Mouse (Mus musculus): ENCODE data around the gene Sult2b1. TPM values are rescaled to one million over a fixed set of nuclear protein-coding genes. Genes with fewer than 3 reads are reported as not detected.

The Sult2b1 gene
- polyA plus RNA-seq, 1 experiment from 2014 or later = 1.5 TPM

DNA sequence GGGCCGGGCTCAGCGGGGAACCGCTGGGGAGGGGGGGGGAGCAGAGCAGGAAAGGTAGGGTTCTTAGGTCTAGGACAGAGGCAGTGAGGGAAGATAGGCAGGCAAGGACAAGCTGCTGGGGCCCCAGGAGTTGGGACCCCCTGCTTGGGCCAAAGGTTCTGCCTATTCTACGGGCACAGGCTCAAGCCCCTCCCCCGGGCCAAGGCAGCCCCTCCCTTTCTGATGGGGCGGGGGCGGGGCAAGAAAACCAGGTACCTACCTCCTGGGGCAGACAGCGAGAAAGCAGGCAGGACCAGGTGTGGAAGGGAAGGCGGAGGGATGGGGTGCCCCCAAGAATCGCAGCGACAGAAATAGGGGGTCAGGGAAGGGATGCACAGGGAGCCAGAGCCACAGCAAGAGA lies 24.0 kb upstream of the Sult2b1 start:
- H3K36me3 ChIP-seq (ENCODE audit: control insufficient read depth, insufficient read depth, low read length) = peaks cover 51% of the 10 kb centered on the region
- H3K27me3 ChIP-seq (ENCODE audit: control insufficient read depth, insufficient read depth, low read length) = no peaks in the 10 kb centered on the region
- 37% methylated on average over 9 of the region's 11 CpGs for WGBS
- H3K27ac ChIP-seq (ENCODE audit: low read depth, low read length) = no peak overlapping the region
- H3K4me3 ChIP-seq (ENCODE audit: low read depth, low read length) = no peak overlapping the region
- no peak for DNase-seq (ENCODE audit: low spot score, missing footprints)
- H3K4me1 ChIP-seq (ENCODE audit: control insufficient read depth, insufficient read depth, low read length) = peaks cover 12% of the 10 kb centered on the region
- H3K9ac ChIP-seq (ENCODE audit: low read length) = no peak overlapping the region
- no peak for ATAC-seq (ENCODE audit: low FRiP score)
- no peaks in the 10 kb centered on the region for H3K9me3 ChIP-seq (ENCODE audit: control insufficient read depth, low read length)
- no peak overlapping the region for H3K4me2 ChIP-seq

DNA sequence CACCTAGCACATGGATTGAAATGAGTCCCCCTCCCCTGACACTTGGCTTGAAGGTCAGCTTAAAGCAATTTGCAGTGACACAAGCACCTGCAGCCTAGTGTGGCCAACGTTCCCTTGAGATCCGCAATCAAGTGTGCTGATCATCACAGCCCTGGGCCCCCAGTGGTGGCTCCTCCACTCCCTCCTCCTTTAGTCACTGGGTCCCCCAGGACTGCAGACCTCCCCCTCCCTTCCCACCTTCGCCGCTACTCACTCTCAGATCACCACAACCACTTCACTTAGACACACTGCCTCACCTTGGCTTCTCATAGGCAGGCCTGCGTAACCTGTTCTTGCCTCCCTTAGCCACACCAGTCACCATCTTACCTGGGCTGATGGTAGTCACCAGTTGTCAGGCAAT lies 21.5 kb upstream of the Sult2b1 start:
- DNase-seq (ENCODE audit: low spot score, missing footprints) = peak; percentile 88
- peaks cover 36% of the 10 kb centered on the region for H3K36me3 ChIP-seq (ENCODE audit: control insufficient read depth, insufficient read depth, low read length)
- H3K27me3 ChIP-seq (ENCODE audit: control insufficient read depth, insufficient read depth, low read length) = no peaks in the 10 kb centered on the region
- 73% methylated on average over 5 of the region's 5 CpGs for WGBS
- no peaks in the 10 kb centered on the region for H3K9me3 ChIP-seq (ENCODE audit: control insufficient read depth, low read length)
- H3K27ac ChIP-seq (ENCODE audit: low read depth, low read length) = no peak overlapping the region
- no peak overlapping the region for H3K4me2 ChIP-seq
- no peak overlapping the region for H3K9ac ChIP-seq (ENCODE audit: low read length)
- no peaks in the 10 kb centered on the region; the same call in 1 of the 2 replicates for H3K4me1 ChIP-seq (ENCODE audit: control insufficient read depth, insufficient read depth, low read length)
- ATAC-seq (ENCODE audit: low FRiP score) = no peak
- no peak overlapping the region for H3K4me3 ChIP-seq (ENCODE audit: low read depth, low read length)

DNA sequence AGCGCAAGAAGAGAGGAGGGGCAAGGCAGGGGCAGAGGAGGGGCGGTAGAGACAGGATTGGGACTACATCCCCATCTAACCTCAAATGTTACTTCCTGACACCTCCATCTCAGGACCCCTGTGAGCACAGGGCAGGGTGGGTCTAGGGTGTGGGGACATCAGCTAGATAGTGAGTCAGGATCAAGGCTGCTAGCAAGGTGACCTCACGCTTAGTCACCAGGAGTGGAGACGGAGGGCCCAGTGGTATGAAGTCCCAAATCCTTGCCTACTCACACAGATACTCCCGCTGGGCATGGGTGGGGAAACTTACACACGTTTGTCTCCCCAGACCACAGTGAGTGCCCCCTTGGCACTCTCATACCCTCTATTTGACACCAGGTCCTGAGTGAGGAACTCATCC lies 18.1 kb upstream of the Sult2b1 start:
- Histone ChIP-seq H3K36me3 (ENCODE audit: control insufficient read depth, insufficient read depth, low read length) (peaks cover 5% of the 10 kb centered on the region), H3K4me1 (ENCODE audit: control insufficient read depth, insufficient read depth, low read length) (peaks cover 16% of the 10 kb centered on the region), H3K4me3 (ENCODE audit: low read depth, low read length) (no peak overlapping the region), H3K9ac (ENCODE audit: low read length) (no peak overlapping the region), H3K4me2 (no peak overlapping the region), H3K9me3 (ENCODE audit: control insufficient read depth, low read length) (no peaks in the 10 kb centered on the region), H3K27ac (ENCODE audit: low read depth, low read length) (no peak overlapping the region), H3K27me3 (ENCODE audit: control insufficient read depth, insufficient read depth, low read length) (peaks cover 14% of the 10 kb centered on the region)
- DNase-seq (ENCODE audit: low spot score, missing footprints) (no peak), ATAC-seq (ENCODE audit: low FRiP score) (no peak)
- WGBS = 95% methylated on average over 6 of the region's 6 CpGs

DNA sequence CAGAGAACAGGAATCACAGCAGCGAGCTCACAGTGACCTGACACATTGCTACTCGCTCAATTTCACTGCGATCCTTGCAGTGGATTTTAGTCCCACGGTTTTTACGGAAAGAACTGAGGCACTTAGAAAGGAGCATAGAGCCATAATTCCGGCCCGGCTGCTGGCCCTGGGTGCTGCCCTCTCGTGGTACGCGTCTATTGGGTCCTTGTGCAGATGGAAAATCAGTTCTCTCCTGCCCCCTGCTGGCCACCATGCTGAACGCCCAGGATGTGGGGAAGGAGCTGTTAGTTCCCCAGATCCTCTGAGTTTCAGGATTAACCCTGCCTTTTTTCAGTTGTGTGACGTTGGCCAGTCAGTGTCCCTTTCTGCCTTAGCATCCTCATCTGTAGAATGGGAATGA lies 16.9 kb upstream of the Sult2b1 start:
- peaks cover 20% of the 10 kb centered on the region for H3K4me1 ChIP-seq (ENCODE audit: control insufficient read depth, insufficient read depth, low read length)
- peak; percentile 38; the same call in 1 of the 2 replicates for ATAC-seq (ENCODE audit: low FRiP score)
- no peaks in the 10 kb centered on the region for H3K9me3 ChIP-seq (ENCODE audit: control insufficient read depth, low read length)
- DNase-seq (ENCODE audit: low spot score, missing footprints) = peak; percentile 98
- H3K9ac ChIP-seq (ENCODE audit: low read length) = no peak overlapping the region
- H3K27me3 ChIP-seq (ENCODE audit: control insufficient read depth, insufficient read depth, low read length) = peaks cover 22% of the 10 kb centered on the region
- H3K4me2 ChIP-seq = no peak overlapping the region
- H3K36me3 ChIP-seq (ENCODE audit: control insufficient read depth, insufficient read depth, low read length) = no peaks in the 10 kb centered on the region; the same call in none of the 2 replicates
- no peak overlapping the region for H3K4me3 ChIP-seq (ENCODE audit: low read depth, low read length)
- WGBS = 4% methylated on average over 12 of the region's 12 CpGs
- H3K27ac ChIP-seq (ENCODE audit: low read depth, low read length) = no peak overlapping the region

DNA sequence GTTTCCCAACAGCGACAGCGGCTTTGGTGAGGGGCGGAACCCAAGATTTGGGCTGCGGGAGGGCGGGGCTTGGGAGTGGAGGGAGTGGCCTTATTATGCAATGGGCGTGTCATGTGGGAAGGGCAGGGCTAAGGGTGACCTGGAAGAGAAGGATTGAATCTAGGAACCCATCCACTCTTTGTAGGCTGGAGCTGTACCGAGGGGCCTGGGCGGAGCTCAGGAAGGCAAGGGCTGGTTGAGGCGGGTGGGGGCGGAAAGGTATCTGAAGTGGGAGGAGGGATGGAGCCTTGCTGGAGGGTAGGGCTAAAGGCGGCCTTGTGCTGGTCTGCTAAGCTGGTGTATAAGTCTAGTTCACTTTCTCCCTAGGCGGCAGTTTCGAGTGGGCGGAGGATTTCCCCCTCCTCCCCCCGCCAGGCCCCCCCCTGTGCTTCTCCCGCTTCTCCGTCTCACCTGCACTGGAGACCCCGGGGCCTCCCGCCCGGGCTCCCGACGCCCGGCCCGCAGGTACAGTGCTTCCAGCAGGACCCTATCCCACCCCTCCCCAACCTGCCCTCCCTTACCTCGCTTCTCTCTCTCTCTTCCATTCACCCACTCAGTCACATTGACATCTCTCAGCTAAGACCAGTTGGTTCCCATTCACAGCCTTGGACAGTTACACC lies 16.2 kb upstream of the Sult2b1 start:
- H3K27ac ChIP-seq (ENCODE audit: low read depth, low read length) = no peak overlapping the region
- no peak overlapping the region for H3K4me2 ChIP-seq
- no peaks in the 10 kb centered on the region for H3K9me3 ChIP-seq (ENCODE audit: control insufficient read depth, low read length)
- peaks cover 20% of the 10 kb centered on the region for H3K4me1 ChIP-seq (ENCODE audit: control insufficient read depth, insufficient read depth, low read length)
- WGBS = 12% methylated on average over 15 of the region's 25 CpGs
- peaks cover 2% of the 10 kb centered on the region for H3K36me3 ChIP-seq (ENCODE audit: control insufficient read depth, insufficient read depth, low read length)
- H3K9ac ChIP-seq (ENCODE audit: low read length) = no peak overlapping the region
- DNase-seq (ENCODE audit: low spot score, missing footprints) = peak; percentile 91
- H3K4me3 ChIP-seq (ENCODE audit: low read depth, low read length) = no peak overlapping the region
- peaks cover 22% of the 10 kb centered on the region for H3K27me3 ChIP-seq (ENCODE audit: control insufficient read depth, insufficient read depth, low read length)
- 0 out of 2 replicates have a peak, but pooled peaks have one; percentile 22 for ATAC-seq (ENCODE audit: low FRiP score)

DNA sequence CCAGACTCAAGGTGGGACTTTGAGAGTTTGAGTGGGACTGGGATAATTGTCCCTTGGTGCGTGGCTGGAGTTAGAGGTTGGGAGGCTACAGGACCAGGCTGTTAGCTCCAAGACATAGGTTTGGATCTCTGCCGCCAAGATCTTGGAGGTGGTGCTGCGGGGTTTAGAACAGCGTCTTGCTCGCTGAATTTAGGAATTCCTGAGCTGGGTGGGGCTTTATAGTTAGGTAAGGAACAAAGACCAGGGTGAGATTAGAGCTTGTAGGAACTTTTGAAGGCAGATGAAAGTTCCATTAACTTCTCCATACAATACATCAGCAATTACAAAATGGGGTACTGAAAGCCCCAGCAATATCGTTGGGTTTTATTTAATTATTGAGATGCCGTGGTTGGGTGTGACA lies 15.5 kb upstream of the Sult2b1 start:
- Histone ChIP-seq H3K27me3 (ENCODE audit: control insufficient read depth, insufficient read depth, low read length) (peaks cover 22% of the 10 kb centered on the region), H3K4me3 (ENCODE audit: low read depth, low read length) (no peak overlapping the region), H3K27ac (ENCODE audit: low read depth, low read length) (no peak overlapping the region), H3K9me3 (ENCODE audit: control insufficient read depth, low read length) (no peaks in the 10 kb centered on the region), H3K4me1 (ENCODE audit: control insufficient read depth, insufficient read depth, low read length) (peaks cover 20% of the 10 kb centered on the region), H3K4me2 (no peak overlapping the region), H3K9ac (ENCODE audit: low read length) (no peak overlapping the region), H3K36me3 (ENCODE audit: control insufficient read depth, insufficient read depth, low read length) (peaks cover 6% of the 10 kb centered on the region)
- DNase-seq (ENCODE audit: low spot score, missing footprints) (no peak), ATAC-seq (ENCODE audit: low FRiP score) (no peak)
- WGBS = 38% methylated on average over 7 of the region's 7 CpGs

DNA sequence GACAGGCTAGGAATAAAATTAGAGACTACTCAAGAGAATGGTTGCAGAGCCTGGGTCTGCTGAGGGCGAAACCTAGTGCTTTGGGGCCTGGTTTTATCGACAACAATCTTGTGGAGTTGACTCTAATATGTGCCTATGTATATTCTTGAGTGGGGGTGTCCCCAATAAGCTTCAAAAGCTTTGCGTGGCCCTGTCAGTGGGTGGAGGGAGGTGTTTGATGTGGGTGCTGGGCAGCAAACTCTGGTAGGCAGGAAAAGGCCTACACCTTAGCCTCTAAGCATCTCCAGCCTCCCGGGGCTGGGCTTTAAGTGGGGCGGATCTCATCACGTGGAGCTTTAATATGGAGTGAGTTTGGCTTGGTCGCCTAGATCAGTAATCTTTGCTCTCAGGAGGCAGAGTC lies 14.5 kb upstream of the Sult2b1 start:
- 54% methylated on average over 7 of the region's 7 CpGs for WGBS
- peaks cover 22% of the 10 kb centered on the region for H3K27me3 ChIP-seq (ENCODE audit: control insufficient read depth, insufficient read depth, low read length)

DNA sequence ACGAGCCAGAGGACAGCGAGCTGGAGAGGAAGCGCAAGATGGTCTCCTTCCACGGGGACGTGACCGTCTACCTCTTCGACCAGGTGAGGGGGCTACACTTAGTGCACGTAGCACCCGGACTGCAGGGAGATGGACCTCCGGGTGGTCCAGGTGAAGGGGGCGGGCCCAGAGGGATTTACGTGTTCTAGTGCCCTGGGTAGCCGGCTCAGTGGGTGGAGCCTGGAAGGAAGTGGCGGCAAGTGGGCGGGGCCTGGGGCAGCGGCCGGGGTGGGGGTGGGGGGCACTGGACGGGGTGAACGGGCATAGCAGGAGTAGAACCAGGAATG lies 14.0 kb upstream of the Sult2b1 start:
- Histone ChIP-seq H3K4me3 (ENCODE audit: low read depth, low read length) (peak overlapping the region; percentile 29), H3K36me3 (ENCODE audit: control insufficient read depth, insufficient read depth, low read length) (peaks cover 11% of the 10 kb centered on the region), H3K27ac (ENCODE audit: low read depth, low read length) (no peak overlapping the region), H3K9me3 (ENCODE audit: control insufficient read depth, low read length) (no peaks in the 10 kb centered on the region), H3K4me1 (ENCODE audit: control insufficient read depth, insufficient read depth, low read length) (peaks cover 20% of the 10 kb centered on the region), H3K9ac (ENCODE audit: low read length) (peak overlapping the region; percentile 55), H3K4me2 (peak overlapping the region; percentile 63), H3K27me3 (ENCODE audit: control insufficient read depth, insufficient read depth, low read length) (peaks cover 22% of the 10 kb centered on the region)
- no peak for ATAC-seq (ENCODE audit: low FRiP score)
- WGBS = 1% methylated on average over 19 of the region's 19 CpGs
- peak; percentile 80 for DNase-seq (ENCODE audit: low spot score, missing footprints)

More for the DNA sequence above, 14.5 kb upstream of the Sult2b1 start:
- H3K4me3 ChIP-seq (ENCODE audit: low read depth, low read length) = no peak overlapping the region
- DNase-seq (ENCODE audit: low spot score, missing footprints) (peak; percentile 85), ATAC-seq (ENCODE audit: low FRiP score) (no peak)
- peaks cover 9% of the 10 kb centered on the region for H3K36me3 ChIP-seq (ENCODE audit: control insufficient read depth, insufficient read depth, low read length)
- no peak overlapping the region for H3K27ac ChIP-seq (ENCODE audit: low read depth, low read length)
- no peaks in the 10 kb centered on the region for H3K9me3 ChIP-seq (ENCODE audit: control insufficient read depth, low read length)
- H3K9ac ChIP-seq (ENCODE audit: low read length) = no peak overlapping the region
- H3K4me1 ChIP-seq (ENCODE audit: control insufficient read depth, insufficient read depth, low read length) = peaks cover 20% of the 10 kb centered on the region
- 0 out of 2 replicates have a peak overlapping the region, but pooled peaks have one; percentile 63 for H3K4me2 ChIP-seq

DNA sequence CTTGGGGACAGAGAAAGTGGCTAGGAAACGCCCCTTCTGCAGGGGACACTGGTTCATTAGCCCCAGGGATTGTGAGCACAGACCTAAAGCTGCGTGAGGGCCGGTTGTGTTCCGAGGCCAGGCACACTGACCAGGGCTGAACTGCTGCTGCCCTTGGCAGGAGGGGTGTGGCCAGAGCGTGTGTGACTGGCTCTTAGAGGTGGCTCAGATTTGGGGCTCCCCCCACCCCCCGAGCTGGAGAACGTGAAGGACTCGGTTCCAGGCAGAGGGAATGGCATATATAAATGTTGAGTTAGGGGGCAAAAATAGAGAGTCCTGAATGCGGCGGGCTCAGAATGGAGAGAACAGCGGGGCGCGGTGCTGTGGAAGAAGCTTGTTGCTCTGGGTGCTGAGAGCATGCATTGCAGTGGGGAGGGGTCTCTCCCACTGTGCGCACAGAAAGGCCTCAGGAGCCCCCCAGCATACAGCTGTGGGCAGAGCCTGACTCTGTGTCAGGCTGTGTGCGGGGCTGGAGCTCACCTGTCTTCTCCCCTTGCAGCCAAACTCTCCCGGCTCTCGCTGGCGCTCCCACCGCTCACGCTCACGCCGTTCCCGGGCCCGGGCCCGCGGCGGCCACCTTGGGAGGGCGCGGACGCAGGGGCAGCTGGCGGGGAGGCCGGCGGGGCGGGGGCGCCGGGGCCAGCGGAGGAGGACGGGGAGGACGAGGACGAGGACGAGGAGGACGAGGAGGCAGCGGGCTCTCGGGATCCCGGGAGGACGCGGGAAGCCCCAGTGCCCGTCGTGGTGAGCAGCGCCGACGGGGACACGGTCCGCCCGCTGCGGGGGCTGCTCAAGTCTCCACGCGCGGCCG lies 13.4 kb upstream of the Sult2b1 start:
- peak overlapping the region; percentile 63 for H3K4me2 ChIP-seq
- peaks cover 20% of the 10 kb centered on the region for H3K4me1 ChIP-seq (ENCODE audit: control insufficient read depth, insufficient read depth, low read length)
- ATAC-seq (ENCODE audit: low FRiP score) (no peak), DNase-seq (ENCODE audit: low spot score, missing footprints) (peak; percentile 89)
- H3K9ac ChIP-seq (ENCODE audit: low read length) = peak overlapping the region; percentile 55
- peaks cover 22% of the 10 kb centered on the region for H3K27me3 ChIP-seq (ENCODE audit: control insufficient read depth, insufficient read depth, low read length)
- H3K27ac ChIP-seq (ENCODE audit: low read depth, low read length) = no peak overlapping the region
- WGBS = under 1% methylated on average over 60 of the region's 60 CpGs
- peaks cover 15% of the 10 kb centered on the region for H3K36me3 ChIP-seq (ENCODE audit: control insufficient read depth, insufficient read depth, low read length)
- peak overlapping the region; percentile 29 for H3K4me3 ChIP-seq (ENCODE audit: low read depth, low read length)
- no peaks in the 10 kb centered on the region for H3K9me3 ChIP-seq (ENCODE audit: control insufficient read depth, low read length)
